In genomic region chr10:84526488-84526887, GRCm38 (mm10) we compare ENCODE assay signal across 1 mouse cellular context.
TF ChIP-seq lines count a peak whose summit lies in the region.

No protein-coding gene starts in this region.

TF ChIP-seq in ES-E14, 5 proteins besides CTCF, POLR2A, EP300 and RAD21:
- TF ChIP-seq ZC3H11A (IDR thresholded peaks at IDR 0.05; ENCODE audit: borderline replicate concordance, low read depth, low read length) (no peak), ZNF384 (IDR thresholded peaks at IDR 0.05; ENCODE audit: low read depth, low read length) (no peak), CHD2 (IDR thresholded peaks at IDR 0.05; ENCODE audit: low read depth, low read length) (no peak), MAFK (IDR thresholded peaks at IDR 0.05; ENCODE audit: insufficient read depth, low read depth, low read length) (no peak), HCFC1 (IDR thresholded peaks at IDR 0.05; ENCODE audit: borderline replicate concordance, insufficient read depth, low read length) (no peak)
TF ChIP-seq in ES-E14: peak in this region for 0.
